Mouse (Mus musculus) heart, embryonic 15.5 days (tissue): ENCODE measurements around the gene Med19. TPM values are rescaled to one million over a fixed set of nuclear protein-coding genes. Genes with fewer than 3 reads are reported as not detected.
"Not testable (repeated sequence)": the region's sequence is repeated elsewhere in the genome, so short reads cannot be mapped to it uniquely, and the experiment has no call there.

Experiments
- ATAC-seq: fragments of 200-750 bp; cut with Nextera tagmentation; replicated peaks from 2 replicates; pipeline ENCODE4 v1.8.0; 2017; ENCODE audit warnings: low read depth, moderate TSS enrichment; ENCODE audit not compliant: insufficient number of reproducible peaks, insufficient read depth, low FRiP score
- H3K27ac ChIP-seq: fragments of 300-500 bp; sonication (generic); 2 replicates; pipeline ENCODE4 v1.5.1; 2015; ENCODE audit warnings: mild to moderate bottlenecking, inconsistent platforms
- H3K27me3 ChIP-seq: fragments of 300-500 bp; sonication (generic); 2 replicates; pipeline ENCODE4 v1.6.1; 2015; ENCODE audit warnings: inconsistent platforms
- H3K36me3 ChIP-seq: fragments of 300-500 bp; sonication (generic); 2 replicates; pipeline ENCODE4 v1.6.1; 2015; ENCODE audit warnings: mild to moderate bottlenecking, inconsistent platforms
- H3K4me1 ChIP-seq: fragments of 300-500 bp; sonication (generic); replicated peaks from 2 replicates; pipeline ENCODE4 v1.6.1; 2015; ENCODE audit warnings: inconsistent platforms
- H3K4me2 ChIP-seq: fragments of 300-500 bp; sonication (generic); 2 replicates; pipeline ENCODE4 v1.6.1; 2015; ENCODE audit warnings: inconsistent platforms, mild to moderate bottlenecking, moderate library complexity
- H3K4me3 ChIP-seq: fragments of 300-500 bp; sonication (generic); 2 replicates; pipeline ENCODE4 v1.5.1; 2015; ENCODE audit warnings: mild to moderate bottlenecking, inconsistent platforms
- H3K9ac ChIP-seq: fragments of 300-500 bp; sonication (generic); 2 replicates; pipeline ENCODE4 v1.6.1; 2015; ENCODE audit warnings: mild to moderate bottlenecking, inconsistent platforms
- H3K9me3 ChIP-seq: fragments of 300-500 bp; sonication (generic); replicated peaks from 2 replicates; pipeline ENCODE4 v1.6.1; 2016; ENCODE audit warnings: inconsistent platforms
- WGBS: fragments of 180-500 bp; shearing (Covaris S2); methylation state at CpG from one replicate; pipeline ENCODE4 v1.1.7; 2015; ENCODE audit warnings: mixed read lengths; 5-methylcytosine and 5-hydroxymethylcytosine counted together
- polyA plus RNA-seq: library from polyadenylated mRNA; unstranded; fragments of >200 nt; fragmentation: Nextera tagmentation; extraction: Ambion mirVana; gene quantifications from 2 replicates; pipeline ENCODE4 v1.2.1, GENCODE M21; 2015

Gene Med19
- polyA plus RNA-seq, 1 experiment from 2014 or later: 22.2 TPM

DNA sequence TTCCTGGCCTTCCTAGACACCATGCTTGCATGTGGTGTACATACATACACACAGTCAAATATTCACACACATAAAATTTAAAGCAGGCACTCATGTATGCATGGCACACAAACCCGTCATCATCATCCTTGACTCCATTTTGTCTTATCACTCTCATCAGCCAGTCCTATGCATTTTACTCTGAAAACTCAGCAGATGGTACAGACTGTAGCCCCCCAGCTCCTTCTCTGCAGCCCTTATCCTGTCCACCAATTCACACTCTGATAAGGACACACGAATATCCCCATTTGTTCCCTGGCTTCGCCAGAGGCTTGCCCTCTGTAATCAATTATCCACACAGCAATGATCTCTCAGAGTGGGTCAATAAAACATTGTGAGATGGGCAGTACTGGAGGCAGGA lies 43.0 kb downstream of the Med19 start:
- Histone ChIP-seq H3K4me3 (no peak overlapping the region), H3K4me1 (peaks cover 23% of the 10 kb centered on the region), H3K9ac (no peak overlapping the region), H3K27ac (no peak overlapping the region), H3K4me2 (no peak overlapping the region), H3K9me3 (no peaks in the 10 kb centered on the region), H3K36me3 (peaks cover 33% of the 10 kb centered on the region), H3K27me3 (no peaks in the 10 kb centered on the region)
- ATAC-seq: no peak
- 75% methylated on average over 3 of the region's 3 CpGs for WGBS

DNA sequence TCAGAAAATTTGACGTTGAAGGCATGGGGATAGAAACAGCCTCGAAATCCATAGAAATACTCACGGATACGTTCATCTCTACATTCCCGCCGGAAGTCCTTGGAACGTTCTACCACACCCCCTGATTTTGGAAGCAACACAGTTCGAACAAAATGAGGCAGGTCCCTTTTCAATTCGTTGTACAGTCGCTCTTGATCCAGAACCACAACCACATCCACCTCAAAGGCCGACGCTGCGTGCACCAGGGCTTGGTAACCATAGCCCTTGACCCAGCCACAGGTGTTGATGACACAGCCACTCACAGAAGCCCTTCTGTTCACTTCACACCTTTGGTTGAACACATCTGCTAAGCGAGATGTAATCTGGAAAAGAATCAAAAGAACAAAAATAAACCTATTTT lies 45.7 kb downstream of the Med19 start:
- no peaks in the 10 kb centered on the region for H3K27me3 ChIP-seq
- no peaks in the 10 kb centered on the region for H3K9me3 ChIP-seq
- no peak overlapping the region for H3K9ac ChIP-seq
- peaks cover 20% of the 10 kb centered on the region for H3K4me1 ChIP-seq
- H3K4me3 ChIP-seq: no peak overlapping the region
- H3K4me2 ChIP-seq: no peak overlapping the region
- WGBS: 89% methylated on average over 14 of the region's 14 CpGs
- peaks cover 33% of the 10 kb centered on the region for H3K36me3 ChIP-seq
- ATAC-seq: no peak
- H3K27ac ChIP-seq: no peak overlapping the region

DNA sequence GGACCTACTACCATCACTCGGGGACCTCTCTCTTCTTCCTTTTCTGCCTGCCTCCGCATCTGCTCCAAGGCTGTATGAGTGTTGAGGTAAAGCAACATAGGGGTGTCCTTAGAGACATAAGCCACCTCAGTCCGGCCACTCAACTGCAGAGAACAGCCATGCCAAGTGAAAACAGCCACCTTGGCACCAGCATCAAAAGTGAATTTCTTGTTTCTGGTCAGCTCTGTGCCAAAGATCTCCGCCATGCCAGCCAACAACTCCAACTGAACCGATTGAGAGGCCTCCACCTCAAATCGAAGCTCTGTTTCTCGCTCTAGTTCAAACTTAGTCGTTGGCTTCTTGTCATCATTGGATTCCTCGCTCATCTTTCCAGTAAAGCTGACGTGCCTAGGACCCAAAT lies 47.6 kb downstream of the Med19 start:
- Histone ChIP-seq H3K9ac (no peak overlapping the region), H3K4me3 (no peak overlapping the region; the same call in 1 of the 2 replicates), H3K36me3 (peaks cover 33% of the 10 kb centered on the region), H3K4me1 (peaks cover 20% of the 10 kb centered on the region), H3K9me3 (no peaks in the 10 kb centered on the region), H3K4me2 (peak overlapping the region; percentile 79), H3K27me3 (no peaks in the 10 kb centered on the region), H3K27ac (no peak overlapping the region)
- ATAC-seq: no peak
- WGBS: 86% methylated on average over 10 of the region's 10 CpGs

DNA sequence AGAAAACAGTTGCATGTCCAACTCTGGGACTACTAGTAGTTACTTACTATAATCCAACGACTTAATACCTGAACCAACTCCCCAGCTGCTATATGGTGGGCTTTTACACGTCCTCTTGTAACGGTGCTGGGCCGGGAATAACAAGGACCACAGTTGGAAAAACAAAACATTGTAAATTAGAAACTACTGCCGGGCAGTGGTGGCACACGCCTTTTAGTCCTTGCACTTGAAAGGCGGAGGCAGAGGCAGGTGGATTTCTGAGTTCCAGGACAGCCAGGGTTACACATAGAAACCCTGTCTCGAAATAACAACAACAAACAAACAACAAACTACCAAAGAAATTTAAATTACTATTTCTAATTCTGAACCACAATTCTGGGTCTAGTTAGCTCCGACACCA lies 48.5 kb downstream of the Med19 start:
- H3K9me3 ChIP-seq: no peaks in the 10 kb centered on the region
- H3K4me2 ChIP-seq: peak overlapping the region; percentile 79
- peaks cover 31% of the 10 kb centered on the region for H3K36me3 ChIP-seq
- peaks cover 20% of the 10 kb centered on the region for H3K4me1 ChIP-seq
- H3K9ac ChIP-seq: peak overlapping the region; percentile 56
- no peak overlapping the region for H3K27ac ChIP-seq
- no peaks in the 10 kb centered on the region for H3K27me3 ChIP-seq
- 2% methylated on average over 9 of the region's 9 CpGs for WGBS
- peak overlapping the region; percentile 58 for H3K4me3 ChIP-seq
- ATAC-seq: no peak

DNA sequence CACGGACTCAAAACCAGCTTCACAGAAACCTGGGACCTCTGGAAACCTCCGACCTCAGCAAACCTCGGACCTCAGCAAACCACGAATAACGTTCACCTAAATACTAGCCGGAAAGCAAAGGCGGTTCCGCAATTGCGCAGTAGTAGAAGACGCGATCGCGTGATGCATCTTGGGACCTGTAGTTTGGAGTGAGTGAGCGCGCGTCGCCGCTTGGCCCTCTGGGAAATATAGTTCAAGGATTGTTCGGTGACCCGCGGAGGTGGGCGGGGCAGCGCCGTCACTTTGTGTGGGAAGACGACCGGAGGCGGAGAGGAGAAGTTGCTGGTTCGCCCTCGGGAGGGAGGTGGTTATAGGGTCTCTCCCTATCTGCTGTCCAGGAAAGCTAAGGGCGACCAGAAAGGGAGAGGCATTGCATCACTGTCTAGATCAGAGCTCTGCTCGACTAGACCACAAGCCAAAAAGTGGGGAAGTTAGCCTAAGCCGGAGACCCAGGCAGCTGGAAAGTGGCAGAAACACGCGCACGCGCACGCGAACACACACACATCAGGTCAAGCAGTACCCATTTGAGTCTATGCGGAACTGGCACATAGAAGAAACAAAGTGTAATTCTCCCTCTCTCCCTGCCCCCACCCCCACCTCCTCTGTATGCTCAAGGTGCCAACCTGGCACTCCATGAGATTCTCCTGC lies 49.1 kb downstream of the Med19 start, which contains the start of gene Clp1:
Clp1 (minus strand) TSS at position 179 of the 687 bp plus-strand sequence.
- Histone ChIP-seq H3K4me3 (peak within 1 kb of the TSS; percentile 58), H3K9me3 (no peaks in the 10 kb centered on the region), H3K9ac (peak within 1 kb of the TSS; percentile 56), H3K4me1 (peaks cover 20% of the 10 kb centered on the region), H3K27ac (peak within 1 kb of the TSS; percentile 88), H3K27me3 (no peaks in the 10 kb centered on the region), H3K4me2 (peak within 1 kb of the TSS; percentile 79), H3K36me3 (peaks cover 25% of the 10 kb centered on the region)
- under 1% methylated on average over 39 of the region's 39 CpGs for WGBS
- ATAC-seq: peak; percentile 96

DNA sequence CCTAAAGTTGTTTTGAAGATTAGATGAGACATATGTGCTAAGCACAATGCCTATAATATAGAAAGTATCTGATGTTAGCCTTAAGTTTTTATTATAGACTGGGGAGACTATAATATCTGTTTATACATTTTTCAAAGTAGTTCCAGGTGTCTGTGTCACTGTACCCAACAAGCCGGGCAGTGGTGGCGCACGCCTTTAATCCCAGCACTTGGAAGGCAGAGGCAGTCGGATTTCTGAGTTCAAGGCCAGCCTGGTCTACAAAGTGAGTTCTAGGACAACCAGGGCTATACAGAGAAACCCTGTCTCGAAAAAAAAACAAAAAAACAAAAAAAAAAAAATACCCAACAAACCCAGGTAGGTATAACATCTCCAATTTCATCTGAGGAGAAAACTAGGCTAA lies 50.0 kb downstream of the Med19 start:
- ATAC-seq, H3K27ac ChIP-seq, H3K9ac ChIP-seq, H3K9me3 ChIP-seq, H3K27me3 ChIP-seq, H3K4me2 ChIP-seq, H3K4me3 ChIP-seq: not testable (repeated sequence)
- Histone ChIP-seq H3K36me3 (peaks cover 22% of the 10 kb centered on the region), H3K4me1 (peaks cover 20% of the 10 kb centered on the region)
- 79% methylated on average over 5 of the region's 5 CpGs for WGBS

DNA sequence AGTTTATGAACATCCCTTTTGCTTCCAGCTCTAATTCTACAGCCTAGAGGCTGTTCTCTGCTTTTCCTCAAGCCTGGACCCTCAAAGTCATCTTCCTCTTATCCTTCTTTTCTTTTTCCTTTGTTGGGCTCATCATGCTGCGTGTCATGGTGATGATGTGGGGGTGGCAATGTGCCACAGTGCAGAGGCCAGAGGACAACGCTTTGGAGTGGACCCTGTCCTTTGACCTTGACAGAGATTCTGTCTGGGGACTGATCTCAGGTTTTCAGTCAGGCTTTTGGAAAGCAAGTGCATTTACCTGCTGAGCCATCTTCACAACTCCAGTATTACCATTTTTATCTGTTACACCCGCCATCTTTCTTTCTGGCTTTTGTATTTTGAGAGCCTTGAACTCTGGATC lies 53.0 kb downstream of the Med19 start:
- H3K4me2 ChIP-seq: no peak overlapping the region
- 71% methylated on average over 3 of the region's 3 CpGs for WGBS
- ATAC-seq: no peak

DNA sequence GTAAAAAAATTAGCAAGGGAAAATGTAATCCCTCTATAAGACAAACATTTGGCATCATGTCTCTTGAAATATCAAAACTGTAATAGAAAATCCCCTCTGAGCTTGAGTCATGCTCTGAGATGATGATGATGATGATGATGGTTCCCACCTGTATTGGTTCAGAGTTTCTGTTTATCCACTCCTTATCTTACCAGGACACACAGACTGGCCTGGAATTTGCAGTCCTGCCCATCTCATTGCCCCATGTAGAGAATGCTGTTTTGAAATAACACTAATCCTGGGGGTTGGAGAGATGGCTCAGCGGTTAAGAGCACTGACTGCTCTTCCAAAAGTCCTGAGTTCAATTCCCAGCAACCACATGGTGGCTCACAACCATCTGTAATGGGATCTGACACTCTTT lies 54.2 kb downstream of the Med19 start:
- H3K4me2 ChIP-seq: no peak overlapping the region
- H3K36me3 ChIP-seq: no peaks in the 10 kb centered on the region
- H3K4me3 ChIP-seq: no peak overlapping the region
- no peaks in the 10 kb centered on the region for H3K9me3 ChIP-seq
- no peak overlapping the region for H3K27ac ChIP-seq
- no peak overlapping the region for H3K9ac ChIP-seq
- no peak for ATAC-seq
- peaks cover 17% of the 10 kb centered on the region; the same call in 1 of the 2 replicates for H3K27me3 ChIP-seq
- 77% methylated on average over 1 of the region's 1 CpGs for WGBS
- H3K4me1 ChIP-seq: peaks cover 39% of the 10 kb centered on the region

More for the DNA sequence above, 53.0 kb downstream of the Med19 start:
- Histone ChIP-seq H3K4me3 (no peak overlapping the region), H3K27ac (no peak overlapping the region), H3K36me3 (no peaks in the 10 kb centered on the region), H3K9me3 (no peaks in the 10 kb centered on the region), H3K4me1 (peaks cover 34% of the 10 kb centered on the region), H3K9ac (no peak overlapping the region), H3K27me3 (peaks cover 14% of the 10 kb centered on the region; the same call in 1 of the 2 replicates)

DNA sequence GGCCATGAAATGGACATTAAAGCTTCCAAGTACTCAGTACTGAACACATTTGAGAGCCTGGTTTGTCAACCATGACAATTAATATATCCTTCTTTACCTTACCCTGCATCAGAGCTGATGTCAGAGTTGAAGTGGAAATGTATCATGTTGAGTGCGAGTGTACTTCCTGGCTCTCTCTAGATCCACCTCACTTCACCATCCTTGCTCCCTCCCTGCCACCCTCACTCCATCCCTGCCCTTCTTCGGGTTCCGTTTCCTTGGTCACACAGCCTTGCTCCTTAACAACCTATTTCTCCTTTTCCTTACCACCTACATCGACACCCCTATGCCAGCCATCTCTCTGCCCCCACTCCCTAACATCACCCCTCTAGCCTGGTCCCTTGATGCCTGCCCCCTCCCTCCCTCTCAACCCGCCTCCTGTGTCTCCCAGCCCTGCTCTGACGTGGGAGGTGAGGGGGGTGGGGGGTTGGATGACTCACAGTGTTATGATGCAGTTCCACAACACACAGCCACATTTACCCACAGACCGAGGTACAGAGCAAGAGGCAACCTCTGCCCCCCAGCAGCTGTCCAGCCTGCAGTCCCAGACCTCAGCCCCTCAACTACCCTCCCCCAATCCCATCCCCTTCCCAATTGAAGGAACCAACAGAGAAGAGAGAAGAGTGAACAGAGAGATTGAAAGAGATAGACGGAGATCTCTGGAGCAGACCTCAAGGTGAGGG lies 55.5 kb downstream of the Med19 start, which contains the start of gene Ypel4:
Ypel4 (plus strand) TSS at position 480 of the 722 bp plus-strand sequence.
- WGBS: 3% methylated on average over 8 of the region's 8 CpGs
- peak; percentile 58 for ATAC-seq
- peaks cover 17% of the 10 kb centered on the region; the same call in 1 of the 2 replicates for H3K27me3 ChIP-seq
- H3K4me1 ChIP-seq: peaks cover 53% of the 10 kb centered on the region
- H3K27ac ChIP-seq: no peak within 1 kb of the TSS
- H3K4me2 ChIP-seq: peak within 1 kb of the TSS; percentile 64
- H3K4me3 ChIP-seq: peak within 1 kb of the TSS; percentile 49
- H3K9ac ChIP-seq: peak within 1 kb of the TSS; percentile 37
- no peaks in the 10 kb centered on the region for H3K36me3 ChIP-seq
- H3K9me3 ChIP-seq: no peaks in the 10 kb centered on the region

DNA sequence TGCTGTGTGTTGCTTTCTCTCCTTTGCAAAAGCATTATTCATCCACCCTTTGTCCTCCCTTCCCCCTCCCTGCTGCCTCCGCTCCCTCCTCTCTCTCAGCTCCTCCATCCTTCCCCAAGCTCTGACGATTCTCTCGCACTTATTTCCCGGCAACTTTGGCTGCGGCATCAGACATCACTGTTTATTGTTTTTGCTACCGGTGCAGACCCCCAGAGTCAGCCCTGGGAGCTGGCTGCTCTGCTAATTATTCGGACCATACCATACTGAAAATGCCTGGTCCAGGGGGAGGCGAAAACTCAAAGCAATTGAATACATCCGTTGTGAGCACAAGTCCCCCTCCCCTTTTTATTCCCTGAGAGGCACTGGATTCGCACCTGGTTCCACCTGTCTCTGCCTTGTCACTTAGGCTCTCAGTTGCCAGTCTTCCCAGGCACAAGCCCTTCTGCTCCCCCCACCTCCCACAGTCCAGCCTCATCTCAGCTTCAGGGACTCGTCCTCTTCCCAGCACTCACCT lies 56.2 kb downstream of the Med19 start:
- no peak for ATAC-seq
- WGBS: under 1% methylated on average over 11 of the region's 11 CpGs
- H3K27me3 ChIP-seq: peaks cover 17% of the 10 kb centered on the region; the same call in 1 of the 2 replicates
- H3K9ac ChIP-seq: peak overlapping the region; percentile 37
- H3K27ac ChIP-seq: no peak overlapping the region
- H3K36me3 ChIP-seq: no peaks in the 10 kb centered on the region
- H3K9me3 ChIP-seq: no peaks in the 10 kb centered on the region
- H3K4me3 ChIP-seq: peak overlapping the region; percentile 49
- peak overlapping the region; percentile 64 for H3K4me2 ChIP-seq
- peaks cover 57% of the 10 kb centered on the region for H3K4me1 ChIP-seq

DNA sequence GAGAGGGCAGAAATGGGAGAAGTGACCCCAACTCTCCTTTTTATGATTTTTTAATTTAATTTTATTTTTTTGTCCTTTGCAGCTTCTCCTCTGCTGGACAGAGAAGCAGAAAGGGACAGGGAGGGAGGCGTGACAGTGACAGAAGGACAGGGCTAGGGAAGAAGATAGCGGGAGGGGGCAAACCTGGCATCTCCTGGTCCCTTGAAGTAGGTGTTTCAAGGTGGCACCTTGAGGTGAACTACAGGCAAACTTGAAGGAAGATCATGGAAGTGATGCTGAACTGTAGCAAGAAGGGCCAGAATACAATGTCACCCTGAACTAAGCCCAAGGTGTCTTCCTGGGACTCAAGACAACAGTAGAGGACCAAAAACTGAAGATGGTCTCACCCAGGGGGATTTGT lies 56.7 kb downstream of the Med19 start:
- H3K4me3 ChIP-seq: peak overlapping the region; percentile 49
- peaks cover 58% of the 10 kb centered on the region for H3K4me1 ChIP-seq
- ATAC-seq: no peak
- H3K9ac ChIP-seq: no peak overlapping the region
- H3K9me3 ChIP-seq: no peaks in the 10 kb centered on the region
- H3K27me3 ChIP-seq: peaks cover 17% of the 10 kb centered on the region; the same call in 1 of the 2 replicates
- whole genome bisulfite sequencing: 2% methylated on average over 2 of the region's 2 CpGs
- peak overlapping the region; percentile 64 for H3K4me2 ChIP-seq
- no peak overlapping the region for H3K27ac ChIP-seq
- H3K36me3 ChIP-seq: no peaks in the 10 kb centered on the region
